Comparison of ENCODE assay signal across 10 mouse cellular contexts in genomic region chr7:110920331-110921261, GRCm38 (mm10). TPM values are rescaled to one million over a fixed set of nuclear protein-coding genes. Genes with fewer than 3 reads are reported as not detected.
DNase-seq lines count a peak whose midpoint lies in the region; ATAC-seq lines count a peak whose summit lies in the region.
"Had no signal": no experiment of that assay in that cellular context is flagged by ENCODE, and none has a peak within 500 bp of the region (broad histone marks: within the 10 kb centered on the region; RNA-seq: fewer than 3 reads in every experiment).

No protein-coding gene starts in this region.

- H3K27me3 ChIP-seq in forebrain, embryonic 10.5 days (ENCODE audit: poor library complexity, severe bottlenecking) = no peaks in the 10 kb centered on the region
- no peaks in the 10 kb centered on the region for H3K27me3 ChIP-seq in forebrain, embryonic 14.5 days (replicated peaks; ENCODE audit: control insufficient read depth, insufficient read depth, low read length)
- H3K27me3 ChIP-seq in liver, embryonic 15.5 days = no peaks in the 10 kb centered on the region
- H3K27me3 ChIP-seq in midbrain, embryonic 11.5 days (ENCODE audit: control insufficient read depth, insufficient read depth, low read length) = no peaks in the 10 kb centered on the region
- H3K27me3 ChIP-seq: embryonic facial prominence, embryonic 12.5 days had no signal

- 88% methylated on average over 19 of the region's 19 CpGs for WGBS in forebrain, embryonic 10.5 days
- 84% methylated on average over 19 of the region's 19 CpGs for WGBS in forebrain, embryonic 14.5 days
- 13% methylated on average over 19 of the region's 19 CpGs for WGBS in liver, embryonic 15.5 days (ENCODE audit: insufficient replicate concordance)
- WGBS in midbrain, embryonic 11.5 days = 81% methylated on average over 19 of the region's 19 CpGs

- H3K27ac ChIP-seq in forebrain, embryonic 10.5 days = peak overlapping the region; percentile 40; the same call in 1 of the 2 replicates
- no peak overlapping the region for H3K27ac ChIP-seq in forebrain, embryonic 14.5 days (ENCODE audit: low read depth, low read length)
- peak overlapping the region; percentile 98 for H3K27ac ChIP-seq in liver, embryonic 15.5 days (replicated peaks)
- no peak overlapping the region for H3K27ac ChIP-seq in midbrain, embryonic 11.5 days (ENCODE audit: low read depth, low read length)
- H3K27ac ChIP-seq: embryonic facial prominence, embryonic 12.5 days; kidney, postnatal 0 days had no signal

- ATAC-seq in forebrain, embryonic 14.5 days = no peak
- ATAC-seq in common myeloid progenitor, adult 5-6 weeks (replicated peaks; ENCODE audit: low read depth, poor library complexity, severe bottlenecking) = peak; percentile 78
- peak; percentile 99 for ATAC-seq in liver, embryonic 15.5 days (ENCODE audit: insufficient read depth)
- ATAC-seq in midbrain, embryonic 11.5 days (ENCODE audit: low FRiP score) = no peak

- DNase-seq in forebrain, embryonic 10.5 days (ENCODE audit: extremely low spot score, low spot score) = no peak
- DNase-seq in forebrain, embryonic 14.5 days (ENCODE audit: low spot score) = no peak
- peak; percentile 50 for DNase-seq in spleen, adult 12 weeks (ENCODE audit: low spot score)
- no peak for DNase-seq in kidney, postnatal 36 days
- DNase-seq in frontal cortex, postnatal 25 days (ENCODE audit: low spot score in 2 of 2) = no peak
- DNase-seq in midbrain, embryonic 11.5 days (ENCODE audit: low spot score, missing footprints) = no peak

- no peak overlapping the region for H3K4me2 ChIP-seq in forebrain, embryonic 14.5 days (ENCODE audit: low read length)
- peak overlapping the region; percentile 66 for H3K4me2 ChIP-seq in liver, embryonic 15.5 days
- H3K4me2 ChIP-seq in midbrain, embryonic 11.5 days = no peak overlapping the region
- H3K4me2 ChIP-seq: embryonic facial prominence, embryonic 12.5 days had no signal

- no peaks in the 10 kb centered on the region for H3K4me1 ChIP-seq in forebrain, embryonic 10.5 days
- no peaks in the 10 kb centered on the region for H3K4me1 ChIP-seq in forebrain, embryonic 14.5 days (ENCODE audit: control insufficient read depth, insufficient read depth, low read length)
- H3K4me1 ChIP-seq in liver, embryonic 15.5 days (replicated peaks) = peaks cover 65% of the 10 kb centered on the region
- no peaks in the 10 kb centered on the region for H3K4me1 ChIP-seq in midbrain, embryonic 11.5 days (ENCODE audit: control insufficient read depth, insufficient read depth, low read length)

- H3K9ac ChIP-seq in forebrain, embryonic 14.5 days (ENCODE audit: low read length) = no peak overlapping the region
- peak overlapping the region; percentile 54 for H3K9ac ChIP-seq in liver, embryonic 15.5 days
- no peak overlapping the region for H3K9ac ChIP-seq in midbrain, embryonic 11.5 days (ENCODE audit: low read length)
- H3K9ac ChIP-seq: embryonic facial prominence, embryonic 12.5 days had no signal

- no peak overlapping the region for H3K4me3 ChIP-seq in forebrain, embryonic 10.5 days
- no peak overlapping the region for H3K4me3 ChIP-seq in forebrain, embryonic 14.5 days (ENCODE audit: low read depth, low read length)
- peak overlapping the region; percentile 26 for H3K4me3 ChIP-seq in liver, embryonic 15.5 days (replicated peaks)
- no peak overlapping the region for H3K4me3 ChIP-seq in midbrain, embryonic 11.5 days (ENCODE audit: low read depth, low read length)
- H3K4me3 ChIP-seq: embryonic facial prominence, embryonic 12.5 days had no signal

- H3K9me3 ChIP-seq in forebrain, embryonic 10.5 days = no peaks in the 10 kb centered on the region
- no peaks in the 10 kb centered on the region for H3K9me3 ChIP-seq in forebrain, embryonic 14.5 days (replicated peaks; ENCODE audit: control insufficient read depth, low read length)
- no peaks in the 10 kb centered on the region for H3K9me3 ChIP-seq in liver, embryonic 15.5 days (replicated peaks)
- no peaks in the 10 kb centered on the region for H3K9me3 ChIP-seq in midbrain, embryonic 11.5 days (ENCODE audit: control insufficient read depth, low read length)
- H3K9me3 ChIP-seq: embryonic facial prominence, embryonic 12.5 days had no signal

- H3K36me3 ChIP-seq in forebrain, embryonic 10.5 days (replicated peaks) = no peaks in the 10 kb centered on the region
- no peaks in the 10 kb centered on the region for H3K36me3 ChIP-seq in forebrain, embryonic 14.5 days (ENCODE audit: control insufficient read depth, insufficient read depth, low read length)
- no peaks in the 10 kb centered on the region for H3K36me3 ChIP-seq in liver, embryonic 15.5 days (replicated peaks)
- H3K36me3 ChIP-seq in midbrain, embryonic 11.5 days (ENCODE audit: control insufficient read depth, insufficient read depth, low read length) = no peaks in the 10 kb centered on the region
- H3K36me3 ChIP-seq: embryonic facial prominence, embryonic 12.5 days had no signal

RNA-seq across cellular contexts. Expression of gene Lyve1, which starts 57.6 kb away (rescaled TPM):
- polyA plus RNA-seq in forebrain, embryonic 10.5 days (2016; fragmentation: Nextera tagmentation; extraction: Ambion mirVana) = 0.20 and 0.51 TPM in 2 replicates
- polyA plus RNA-seq in forebrain, embryonic 14.5 days (2014; fragmentation: Nextera tagmentation; extraction: Ambion mirVana) = 5.7 and 6.7 TPM in 2 replicates
- total RNA-seq in common myeloid progenitor, adult 5-6 weeks (2017) = not detected in 2 replicates
- polyA plus RNA-seq in liver, embryonic 15.5 days (2015; fragmentation: Nextera tagmentation; extraction: Ambion mirVana) = 23.8 and 24.1 TPM in 2 replicates
- polyA plus RNA-seq in midbrain, embryonic 11.5 days (2014; fragmentation: Nextera tagmentation; extraction: Ambion mirVana) = 3.6 and 4.5 TPM in 2 replicates

Comparison
In these comparisons a context has a peak if more than half of its experiments do, and no peak if none do; other contexts are left out.
1. H3K27ac ChIP-seq: peak in forebrain, embryonic 10.5 days (single experiment) and liver, embryonic 15.5 days (single experiment); none in forebrain, embryonic 14.5 days (single experiment) and midbrain, embryonic 11.5 days (single experiment).
2. ATAC-seq: peak in common myeloid progenitor, adult 5-6 weeks (single experiment) and liver, embryonic 15.5 days (single experiment); none in forebrain, embryonic 14.5 days (single experiment) and midbrain, embryonic 11.5 days (single experiment).